Mouse (Mus musculus): ENCODE results near the gene Nectin1. TPM values are rescaled to one million over a fixed set of nuclear protein-coding genes. Genes with fewer than 3 reads are reported as not detected.

Nectin1 gene
- polyA plus RNA-seq, 1 experiment from 2014 or later, result 5.9 TPM

GRCm38 (mm10) chr9:43754083-43754482, 10.3 kb downstream of the Nectin1 start:
- DNase-seq (ENCODE audit: low spot score) (no peak), ATAC-seq (replicated peaks; ENCODE audit: low FRiP score, low TSS enrichment, low read depth) (no peak)
- no peaks in the 10 kb centered on the region for H3K9me3 ChIP-seq (ENCODE audit: control insufficient read depth, low read length)
- no peaks in the 10 kb centered on the region for H3K27me3 ChIP-seq (replicated peaks; ENCODE audit: control insufficient read depth, insufficient read depth, low read length)
- no peaks in the 10 kb centered on the region for H3K36me3 ChIP-seq (ENCODE audit: control insufficient read depth, insufficient read depth, low read length)
- no peak overlapping the region for H3K9ac ChIP-seq (ENCODE audit: low read length)
- peaks cover 5% of the 10 kb centered on the region; the same call in 1 of the 2 replicates for H3K4me1 ChIP-seq (replicated peaks; ENCODE audit: control insufficient read depth, insufficient read depth, low read length)
- 64% methylated on average over 5 of the region's 5 CpGs for WGBS
- no peak overlapping the region for H3K4me3 ChIP-seq (ENCODE audit: low read depth, low read length)
- H3K27ac ChIP-seq (ENCODE audit: low read depth), result no peak overlapping the region
- H3K4me2 ChIP-seq (ENCODE audit: low read length), result no peak overlapping the region

GRCm38 (mm10) chr9:43754768-43755197, 11.0 kb downstream of the Nectin1 start:
- Histone ChIP-seq H3K4me3 (ENCODE audit: low read depth, low read length) (no peak overlapping the region), H3K27me3 (replicated peaks; ENCODE audit: control insufficient read depth, insufficient read depth, low read length) (no peaks in the 10 kb centered on the region), H3K27ac (ENCODE audit: low read depth) (no peak overlapping the region), H3K9me3 (ENCODE audit: control insufficient read depth, low read length) (no peaks in the 10 kb centered on the region), H3K36me3 (ENCODE audit: control insufficient read depth, insufficient read depth, low read length) (no peaks in the 10 kb centered on the region), H3K4me1 (replicated peaks; ENCODE audit: control insufficient read depth, insufficient read depth, low read length) (peaks cover 5% of the 10 kb centered on the region; the same call in 1 of the 2 replicates), H3K4me2 (ENCODE audit: low read length) (no peak overlapping the region), H3K9ac (ENCODE audit: low read length) (no peak overlapping the region)
- ATAC-seq (replicated peaks; ENCODE audit: low FRiP score, low TSS enrichment, low read depth) (no peak), DNase-seq (ENCODE audit: low spot score) (no peak)
- 45% methylated on average over 9 of the region's 9 CpGs for WGBS

- DNase-seq (ENCODE audit: low spot score) (no peak), ATAC-seq (replicated peaks; ENCODE audit: low FRiP score, low TSS enrichment, low read depth) (no peak)
- Histone ChIP-seq H3K4me1 (replicated peaks; ENCODE audit: control insufficient read depth, insufficient read depth, low read length) (peaks cover 5% of the 10 kb centered on the region; the same call in 1 of the 2 replicates), H3K27me3 (replicated peaks; ENCODE audit: control insufficient read depth, insufficient read depth, low read length) (no peaks in the 10 kb centered on the region), H3K9me3 (ENCODE audit: control insufficient read depth, low read length) (no peaks in the 10 kb centered on the region), H3K36me3 (ENCODE audit: control insufficient read depth, insufficient read depth, low read length) (no peaks in the 10 kb centered on the region), H3K4me3 (ENCODE audit: low read depth, low read length) (no peak overlapping the region), H3K9ac (ENCODE audit: low read length) (no peak overlapping the region), H3K4me2 (ENCODE audit: low read length) (no peak overlapping the region), H3K27ac (ENCODE audit: low read depth) (no peak overlapping the region)
- WGBS, result 48% methylated on average over 4 of the region's 4 CpGs
Measured at GRCm38 (mm10) chr9:43755464-43755863, 11.7 kb downstream of the Nectin1 start.

GRCm38 (mm10) chr9:43755928-43756327, 12.1 kb downstream of the Nectin1 start:
- H3K27ac ChIP-seq (ENCODE audit: low read depth), result no peak overlapping the region
- no peak for DNase-seq (ENCODE audit: low spot score)
- no peak overlapping the region for H3K9ac ChIP-seq (ENCODE audit: low read length)
- H3K36me3 ChIP-seq (ENCODE audit: control insufficient read depth, insufficient read depth, low read length), result no peaks in the 10 kb centered on the region
- no peak overlapping the region for H3K4me2 ChIP-seq (ENCODE audit: low read length)
- no peaks in the 10 kb centered on the region for H3K27me3 ChIP-seq (replicated peaks; ENCODE audit: control insufficient read depth, insufficient read depth, low read length)
- H3K4me1 ChIP-seq (replicated peaks; ENCODE audit: control insufficient read depth, insufficient read depth, low read length), result peaks cover 7% of the 10 kb centered on the region; the same call in 1 of the 2 replicates
- ATAC-seq (replicated peaks; ENCODE audit: low FRiP score, low TSS enrichment, low read depth), result no peak
- no peaks in the 10 kb centered on the region for H3K9me3 ChIP-seq (ENCODE audit: control insufficient read depth, low read length)
- WGBS, result 86% methylated on average over 2 of the region's 2 CpGs
- no peak overlapping the region for H3K4me3 ChIP-seq (ENCODE audit: low read depth, low read length)

- H3K4me1 ChIP-seq (replicated peaks; ENCODE audit: control insufficient read depth, insufficient read depth, low read length), result peaks cover 17% of the 10 kb centered on the region
Measured at GRCm38 (mm10) chr9:43757225-43757624, 13.4 kb downstream of the Nectin1 start.

GRCm38 (mm10) chr9:43757972-43758965, 14.5 kb downstream of the Nectin1 start:
- Histone ChIP-seq H3K4me1 (replicated peaks; ENCODE audit: control insufficient read depth, insufficient read depth, low read length) (peaks cover 17% of the 10 kb centered on the region), H3K4me2 (ENCODE audit: low read length) (no peak overlapping the region), H3K9ac (ENCODE audit: low read length) (no peak overlapping the region), H3K9me3 (ENCODE audit: control insufficient read depth, low read length) (no peaks in the 10 kb centered on the region), H3K27ac (ENCODE audit: low read depth) (no peak overlapping the region), H3K27me3 (replicated peaks; ENCODE audit: control insufficient read depth, insufficient read depth, low read length) (no peaks in the 10 kb centered on the region), H3K4me3 (ENCODE audit: low read depth, low read length) (no peak overlapping the region), H3K36me3 (ENCODE audit: control insufficient read depth, insufficient read depth, low read length) (no peaks in the 10 kb centered on the region)
- ATAC-seq (replicated peaks; ENCODE audit: low FRiP score, low TSS enrichment, low read depth), result no peak
- DNase-seq (ENCODE audit: low spot score), result no peak
- WGBS, result 46% methylated on average over 5 of the region's 5 CpGs

More at GRCm38 (mm10) chr9:43757225-43757624, 13.4 kb downstream of the Nectin1 start:
- ATAC-seq (replicated peaks; ENCODE audit: low FRiP score, low TSS enrichment, low read depth) (no peak), DNase-seq (ENCODE audit: low spot score) (no peak)
- no peak overlapping the region for H3K27ac ChIP-seq (ENCODE audit: low read depth)
- H3K27me3 ChIP-seq (replicated peaks; ENCODE audit: control insufficient read depth, insufficient read depth, low read length), result no peaks in the 10 kb centered on the region
- H3K4me3 ChIP-seq (ENCODE audit: low read depth, low read length), result no peak overlapping the region
- no peak overlapping the region for H3K4me2 ChIP-seq (ENCODE audit: low read length)
- H3K36me3 ChIP-seq (ENCODE audit: control insufficient read depth, insufficient read depth, low read length), result no peaks in the 10 kb centered on the region
- 69% methylated on average over 10 of the region's 10 CpGs for WGBS
- no peak overlapping the region for H3K9ac ChIP-seq (ENCODE audit: low read length)
- H3K9me3 ChIP-seq (ENCODE audit: control insufficient read depth, low read length), result no peaks in the 10 kb centered on the region

GRCm38 (mm10) chr9:43760078-43760477, 16.3 kb downstream of the Nectin1 start:
- 86% methylated on average over 12 of the region's 12 CpGs for WGBS
- Histone ChIP-seq H3K27ac (ENCODE audit: low read depth) (no peak overlapping the region), H3K4me1 (replicated peaks; ENCODE audit: control insufficient read depth, insufficient read depth, low read length) (peaks cover 12% of the 10 kb centered on the region), H3K9ac (ENCODE audit: low read length) (no peak overlapping the region), H3K27me3 (replicated peaks; ENCODE audit: control insufficient read depth, insufficient read depth, low read length) (no peaks in the 10 kb centered on the region), H3K36me3 (ENCODE audit: control insufficient read depth, insufficient read depth, low read length) (no peaks in the 10 kb centered on the region), H3K4me2 (ENCODE audit: low read length) (no peak overlapping the region), H3K9me3 (ENCODE audit: control insufficient read depth, low read length) (0 out of 2 replicates have a peak, but pooled peaks cover 4% of the 10 kb centered on the region), H3K4me3 (ENCODE audit: low read depth, low read length) (no peak overlapping the region)
- ATAC-seq (replicated peaks; ENCODE audit: low FRiP score, low TSS enrichment, low read depth) (no peak), DNase-seq (ENCODE audit: low spot score) (no peak)

- H3K36me3 ChIP-seq (ENCODE audit: control insufficient read depth, insufficient read depth, low read length), result no peaks in the 10 kb centered on the region
- H3K9me3 ChIP-seq (ENCODE audit: control insufficient read depth, low read length), result 0 out of 2 replicates have a peak, but pooled peaks cover 4% of the 10 kb centered on the region
- H3K9ac ChIP-seq (ENCODE audit: low read length), result no peak overlapping the region
- H3K4me2 ChIP-seq (ENCODE audit: low read length), result no peak overlapping the region
- H3K4me3 ChIP-seq (ENCODE audit: low read depth, low read length), result no peak overlapping the region
- peaks cover 11% of the 10 kb centered on the region for H3K4me1 ChIP-seq (replicated peaks; ENCODE audit: control insufficient read depth, insufficient read depth, low read length)
- H3K27me3 ChIP-seq (replicated peaks; ENCODE audit: control insufficient read depth, insufficient read depth, low read length), result no peaks in the 10 kb centered on the region
- ATAC-seq (replicated peaks; ENCODE audit: low FRiP score, low TSS enrichment, low read depth) (no peak), DNase-seq (ENCODE audit: low spot score) (no peak)
- WGBS, result 63% methylated on average over 5 of the region's 5 CpGs
- no peak overlapping the region for H3K27ac ChIP-seq (ENCODE audit: low read depth)
Measured at GRCm38 (mm10) chr9:43761181-43761820, 17.5 kb downstream of the Nectin1 start.

Measured in intestine, embryonic 14.5 days (tissue).